Mouse (Mus musculus): ENCODE results near the gene Banp. TPM values are rescaled to one million over a fixed set of nuclear protein-coding genes. Genes with fewer than 3 reads are reported as not detected.

Banp gene
- total RNA-seq, 2 experiments from 2014 or later = 6.0 to 11.1 TPM

- DNase-seq = no peak
These were observed 23.3 kb upstream of the Banp start for GRCm38 (mm10) chr8:121926266-121926665.

DNA sequence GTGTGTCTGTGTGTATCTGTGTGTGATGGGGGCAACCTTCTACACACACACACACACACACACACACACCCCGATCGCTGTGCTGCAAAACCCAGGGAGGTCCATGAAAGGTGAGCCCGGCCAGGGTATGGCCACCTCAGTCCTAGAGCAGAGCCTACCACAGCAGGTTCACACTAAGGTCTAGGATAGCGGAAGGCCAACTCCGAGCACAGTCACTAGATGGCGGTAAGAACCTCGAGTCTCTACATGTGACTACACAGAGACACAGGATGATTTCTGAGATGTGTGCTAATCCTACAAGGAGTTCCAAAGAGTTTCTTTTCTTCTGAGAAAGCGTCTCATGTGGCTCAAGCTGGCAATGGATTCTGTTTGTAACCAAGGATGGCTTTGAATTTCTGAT is 22.2 kb upstream of the Banp start:
- peak; percentile 58 for DNase-seq

DNA sequence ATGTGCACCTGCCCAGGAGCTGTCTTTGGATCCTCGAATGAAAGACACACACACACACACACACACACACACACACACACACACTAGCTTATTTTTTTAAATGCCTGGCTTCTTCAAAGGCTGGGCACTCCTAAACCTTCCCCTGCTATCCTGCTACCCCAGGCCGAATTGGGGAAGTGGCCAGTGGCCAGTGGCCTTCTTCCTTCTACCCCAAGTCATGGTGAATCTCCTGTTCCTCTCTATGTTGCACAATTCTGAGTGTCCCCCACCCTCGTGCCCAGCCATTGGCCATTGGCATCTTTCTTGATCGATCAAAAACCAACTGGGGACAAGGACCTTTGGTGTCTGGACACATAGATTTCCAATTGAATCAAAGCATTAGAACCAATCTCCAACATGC is 19.5 kb upstream of the Banp start:
- DNase-seq = no peak

DNA sequence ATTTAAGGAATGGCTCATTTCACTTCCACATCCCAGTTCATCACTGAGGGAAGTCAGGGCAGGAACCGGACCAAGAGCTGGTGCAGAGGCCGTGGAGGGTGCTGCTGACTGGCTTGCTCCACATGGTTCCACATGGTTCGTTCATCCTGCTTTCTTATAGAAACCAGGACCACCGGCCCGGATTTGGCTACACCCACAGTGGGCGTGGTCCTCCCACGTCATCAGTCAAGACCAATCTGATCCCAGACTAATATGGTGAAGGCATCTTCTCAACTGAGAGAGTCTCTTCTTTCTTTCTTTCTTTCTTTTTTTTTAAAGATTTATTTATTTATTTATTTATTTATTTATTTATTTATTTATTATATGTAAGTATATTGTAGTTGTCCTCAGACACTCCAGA is 18.0 kb upstream of the Banp start:
- DNase-seq = no peak

DNA sequence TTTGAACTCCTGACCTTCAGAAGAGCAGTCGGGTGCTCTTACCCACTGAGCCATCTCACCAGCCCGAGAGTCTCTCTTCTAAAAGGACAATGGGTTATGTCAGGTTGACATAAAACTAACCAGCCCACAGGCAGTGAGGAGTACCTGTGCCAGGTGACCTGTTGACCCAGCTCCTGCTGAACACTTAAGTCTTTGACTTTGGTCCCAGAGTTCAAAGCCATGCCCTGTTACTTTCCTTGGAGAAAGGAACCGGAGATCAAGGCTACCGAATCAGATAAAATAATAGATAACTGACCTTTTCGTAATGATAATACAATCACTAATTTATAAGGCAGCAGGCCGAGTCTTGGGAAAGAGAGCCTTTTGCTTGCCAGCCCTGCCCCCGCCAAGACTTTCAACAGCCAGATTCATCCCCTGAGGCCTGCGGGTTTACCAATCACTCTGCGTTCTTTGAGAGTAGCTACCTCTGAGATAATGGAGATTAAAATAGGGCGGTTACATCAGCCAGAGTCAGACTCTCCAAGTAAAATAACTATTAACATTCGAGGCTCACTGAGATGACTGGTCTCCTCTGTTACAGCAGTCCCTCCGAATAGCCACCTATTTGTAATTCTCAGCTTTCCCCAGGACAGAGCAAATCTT is 17.4 kb upstream of the Banp start:
- no peak for DNase-seq

DNA sequence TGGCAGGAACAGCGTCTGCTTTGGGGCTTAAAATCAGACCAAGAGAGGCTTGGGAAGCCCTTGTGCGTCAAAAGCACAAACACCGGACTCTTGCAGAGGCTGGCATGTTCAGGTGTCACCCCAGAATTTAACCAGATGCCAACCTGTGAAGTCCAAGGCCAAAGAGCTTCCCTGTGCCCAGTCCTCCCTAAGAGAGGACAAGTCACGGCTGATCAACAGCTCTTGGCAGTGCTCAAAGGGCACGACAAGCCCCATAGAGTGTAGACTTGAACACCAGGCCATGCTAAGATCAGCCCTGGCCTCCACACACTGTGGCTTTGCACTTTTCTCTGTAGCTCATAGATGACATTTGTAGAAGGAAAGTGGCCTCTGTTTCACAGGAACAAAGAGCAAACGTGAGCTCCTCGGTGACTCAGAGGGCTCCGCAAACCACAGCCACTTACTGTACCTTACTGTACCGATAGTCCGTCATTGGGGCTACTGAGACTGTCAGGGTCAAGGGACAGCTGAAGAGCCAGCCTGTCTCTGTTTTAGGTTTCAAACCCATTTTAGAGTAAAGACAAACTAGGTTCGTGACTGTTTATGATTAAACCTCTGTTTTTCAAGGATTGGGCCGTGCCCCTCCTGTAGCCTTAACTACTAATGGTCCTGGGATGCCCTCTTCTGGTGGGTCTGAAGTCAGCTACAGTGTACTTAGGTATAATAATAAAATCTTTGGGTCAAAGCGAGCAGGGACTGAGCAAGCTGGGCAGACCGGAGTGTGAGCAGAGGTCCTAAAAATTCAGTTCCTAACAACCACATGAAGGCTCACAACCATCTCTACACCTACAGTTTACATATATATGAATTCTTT is 16.7 kb upstream of the Banp start:
- no peak for DNase-seq

- DNase-seq = no peak
These were observed 15.0 kb upstream of the Banp start for GRCm38 (mm10) chr8:121934506-121934905.

DNA sequence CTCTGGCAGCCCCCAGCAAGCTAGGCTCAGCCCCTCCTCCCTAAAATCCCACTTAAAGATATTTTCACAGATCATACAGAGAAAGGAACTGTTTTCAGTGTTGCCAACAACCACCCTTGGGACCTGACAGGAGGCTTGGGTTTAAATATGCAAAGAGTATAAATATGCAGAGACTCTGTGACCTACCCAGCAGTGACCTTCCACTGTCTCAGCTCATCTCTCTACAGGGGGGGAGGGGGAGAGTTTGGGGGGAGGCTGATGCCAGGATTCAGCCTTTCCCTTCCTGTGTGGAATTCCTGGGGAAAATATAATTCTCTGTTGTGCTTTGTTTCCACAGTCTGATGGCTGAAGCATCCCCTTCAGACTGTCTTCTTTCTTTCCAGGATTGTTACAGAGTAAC is 14.6 kb upstream of the Banp start:
- DNase-seq = no peak

GRCm38 (mm10) chr8:121935341-121936294 is 13.9 kb upstream of the Banp start:
- peak; percentile 73 for DNase-seq

DNA sequence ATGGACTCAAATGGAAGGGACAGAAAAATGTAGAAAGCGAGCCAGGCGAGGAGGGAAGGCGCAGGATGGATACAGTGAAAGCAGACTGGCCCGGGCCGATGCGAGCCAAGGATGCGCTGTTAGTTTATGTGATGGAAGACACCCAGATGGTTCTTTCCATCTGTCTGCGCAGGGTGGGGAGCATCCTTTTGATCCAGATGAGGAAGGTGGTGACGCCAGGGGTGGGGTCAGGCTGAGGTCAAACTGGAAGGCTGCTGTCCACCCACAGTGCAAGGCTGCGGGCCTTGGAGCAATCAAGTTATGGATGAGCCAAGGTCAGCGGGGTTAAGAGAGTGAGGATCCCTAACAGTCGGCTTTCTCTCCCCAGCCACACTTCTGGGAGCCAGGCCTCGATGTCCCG is 13.2 kb upstream of the Banp start:
- peak; percentile 46 for DNase-seq

DNA sequence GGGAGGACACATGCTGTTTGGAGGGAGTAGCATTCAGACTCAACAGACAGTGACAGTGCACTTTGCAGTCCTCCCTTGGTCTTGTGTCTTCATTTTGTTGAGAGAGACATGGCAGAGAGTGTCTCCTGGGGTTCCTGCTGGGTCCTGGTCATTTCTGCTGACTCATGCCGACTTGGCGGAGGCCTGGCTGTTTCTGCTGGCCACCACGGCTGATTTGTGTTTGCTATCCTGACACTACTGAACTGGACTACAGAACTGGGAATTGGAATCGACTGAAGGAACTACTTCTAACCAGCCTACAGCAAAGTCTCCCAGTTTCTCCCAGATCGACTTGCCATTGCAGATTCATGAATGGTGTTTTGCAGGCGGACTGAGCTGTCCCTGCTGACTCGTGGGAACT is 10.8 kb upstream of the Banp start:
- DNase-seq = no peak

DNA sequence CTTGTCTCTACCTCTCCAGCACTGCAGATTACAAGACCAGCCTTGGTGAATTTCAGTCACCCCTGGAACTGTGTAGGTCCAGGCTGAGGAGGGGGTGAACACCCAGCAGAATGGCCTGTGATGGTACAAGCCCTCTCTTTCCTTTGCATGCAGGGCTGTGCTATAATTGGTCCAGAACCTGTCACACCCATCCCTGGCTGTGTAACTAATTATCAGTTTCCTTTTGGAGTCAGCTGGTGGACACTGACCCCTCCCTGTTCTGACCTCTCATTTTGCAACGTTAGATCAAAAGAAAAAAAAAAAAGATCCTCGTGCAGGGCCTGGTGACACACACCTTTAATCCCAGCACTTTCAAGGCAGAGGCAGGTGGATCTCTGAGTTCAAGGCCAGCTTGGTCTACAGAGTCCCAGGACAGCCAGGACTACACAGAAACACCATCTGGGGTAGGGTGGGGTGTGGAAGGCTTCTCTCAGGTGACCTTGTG is 6.5 kb upstream of the Banp start:
- DNase-seq = no peak

GRCm38 (mm10) chr8:121943716-121944115 is 5.8 kb upstream of the Banp start:
- DNase-seq = no peak

GRCm38 (mm10) chr8:121944831-121945230 is 4.7 kb upstream of the Banp start, which contains the start of gene Car5a:
Gene Car5a, minus strand, starts transcription at chr8:121944904.
- no peak for DNase-seq

DNA sequence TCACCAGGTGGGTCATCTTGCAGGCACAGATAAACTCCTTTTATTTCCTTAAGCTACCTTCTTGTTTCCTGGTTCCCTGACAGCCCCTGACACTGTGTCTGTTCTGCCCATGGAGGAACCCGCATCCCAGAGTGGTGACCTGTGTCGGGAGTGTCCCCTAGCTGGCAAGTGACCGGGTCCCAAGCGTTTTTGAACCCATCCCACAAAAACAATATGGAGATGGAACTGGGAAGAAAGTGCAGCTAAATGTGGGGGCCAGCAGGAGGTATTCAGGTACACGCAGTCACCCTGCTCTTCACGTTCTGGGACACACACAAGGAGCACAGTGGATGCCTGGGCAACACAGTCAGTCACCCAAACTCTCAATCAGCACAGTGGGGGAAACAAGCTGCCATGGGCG is 3.2 kb upstream of the Banp start:
- DNase-seq = no peak

DNA sequence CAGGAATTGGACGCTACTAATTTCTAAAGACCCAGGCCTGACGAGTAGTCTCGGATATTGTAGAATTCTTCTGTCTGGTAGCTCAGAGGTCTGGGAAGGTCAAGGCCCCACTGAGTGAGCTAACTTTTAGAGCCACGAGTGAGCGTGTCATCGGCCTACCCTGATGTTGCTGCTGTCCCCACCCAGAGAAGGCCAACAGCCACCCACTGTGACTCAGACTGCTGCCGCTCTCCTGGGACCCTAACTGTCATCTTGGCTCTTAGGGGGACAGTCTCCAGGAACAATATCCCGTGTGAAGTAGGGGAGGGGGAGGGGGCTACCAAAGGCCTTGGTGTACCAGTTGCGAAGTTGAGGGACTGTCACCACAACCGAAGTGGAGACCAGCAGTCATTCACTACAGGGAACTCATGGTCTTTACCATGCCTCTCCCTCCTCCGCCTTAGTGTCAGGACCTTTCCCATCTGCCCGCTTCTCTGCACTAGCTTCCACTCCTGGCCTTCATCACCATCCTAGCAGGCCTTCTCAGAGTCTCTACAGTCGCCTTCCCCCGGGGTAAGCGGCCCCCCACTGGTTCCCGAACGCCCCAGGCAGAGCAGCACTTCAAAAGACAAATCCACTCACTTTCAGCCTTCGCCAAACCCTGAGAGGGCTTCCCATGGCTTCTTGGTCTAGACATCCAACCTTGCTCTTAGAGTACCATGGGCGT is 2.4 kb upstream of the Banp start:
- DNase-seq = no peak

DNA sequence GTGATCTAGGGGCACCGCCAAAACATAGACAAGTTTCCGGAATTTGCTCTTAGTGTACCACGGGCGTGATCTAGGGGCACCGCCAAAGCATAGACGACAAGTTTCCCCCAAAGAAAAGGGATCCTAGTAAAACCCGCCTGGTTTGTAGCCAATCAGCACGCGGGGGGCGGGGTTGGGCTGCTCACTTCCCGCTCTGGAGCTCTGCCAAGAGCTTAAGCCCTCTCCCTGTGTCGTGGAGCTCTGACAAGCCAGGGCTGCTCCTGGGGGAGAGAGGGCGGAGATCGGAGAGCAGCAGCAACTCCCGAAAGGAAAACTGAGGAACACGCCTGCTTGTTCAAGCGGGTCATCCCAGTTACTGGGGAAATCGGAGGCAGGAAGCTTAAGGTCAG is 1.8 kb upstream of the Banp start:
- peak; percentile 90 for DNase-seq

GRCm38 (mm10) chr8:121948321-121949145 is 1.0 kb upstream of the Banp start:
- DNase-seq = no peak

DNA sequence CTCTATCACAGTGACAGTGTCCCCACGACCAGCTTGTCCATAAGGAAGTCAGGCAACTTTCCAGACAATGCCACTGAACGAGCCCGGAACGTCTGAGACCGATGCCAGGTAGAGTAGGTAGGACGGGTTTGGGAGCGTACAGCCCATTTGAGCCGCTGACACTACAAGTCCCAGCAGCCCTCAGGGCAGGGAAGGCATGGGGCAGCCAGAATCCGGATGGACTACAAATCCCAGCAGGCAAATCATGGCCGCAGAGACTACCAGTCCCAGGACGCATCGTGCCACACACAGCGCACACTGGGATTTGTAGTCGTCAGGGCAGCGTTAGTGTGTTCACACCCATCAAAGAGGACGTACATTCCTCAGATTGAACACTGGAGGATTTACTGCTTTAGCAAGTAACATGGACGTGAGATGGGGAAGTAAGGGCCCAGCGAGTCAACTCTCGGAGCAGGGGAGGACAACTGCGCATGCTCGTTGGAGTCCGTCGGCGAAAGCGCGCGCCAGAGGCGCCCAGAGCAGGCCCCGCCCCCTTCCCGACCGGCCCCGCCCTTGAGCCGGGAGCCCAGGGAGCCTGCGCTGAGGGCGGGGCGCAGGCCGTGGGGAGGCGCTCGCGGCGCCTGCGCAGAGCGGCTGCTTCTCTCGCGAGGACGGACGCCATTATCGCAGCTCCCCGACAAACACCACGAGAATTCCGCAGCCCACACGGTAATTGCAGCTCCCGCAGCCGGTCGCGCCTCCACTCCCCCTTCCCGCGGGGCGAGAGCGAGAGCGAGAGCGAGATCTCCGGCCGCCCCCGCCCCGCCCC is 595 bp downstream of the Banp start:
- peak; percentile 99 for DNase-seq
